Mouse (Mus musculus): ENCODE results near the gene Pced1b.

- TF ChIP-seq EP300 (IDR thresholded peaks at IDR 0.05; ENCODE audit: low read depth), result no peak
- no peak for TF ChIP-seq CTCF (IDR thresholded peaks at IDR 0.05; ENCODE audit: low read depth)
Observed at GRCm38 (mm10) chr15:97351016-97351415, 104.1 kb downstream of the Pced1b start.
